Mouse (Mus musculus) MEL (cell line): ENCODE data around the gene Igf2r. TPM values are rescaled to one million over a fixed set of nuclear protein-coding genes. Genes with fewer than 3 reads are reported as not detected.

Source experiments
- DNase-seq: peaks from one replicate; pipeline ENCODE4 v3.0.0; 2011; ENCODE audit warnings: low read depth, low spot score
- H3K27ac ChIP-seq: 2 replicates; pipeline ENCODE4 v1.5.1; 2012; ENCODE audit warnings: low read depth, mild to moderate bottlenecking, control low read depth, low read length, moderate library complexity; ENCODE audit not compliant: control insufficient read depth
- H3K27me3 ChIP-seq, 2 experiments: fragments of 150-350 bp in 1 of 2; sonication (generic) in 1 of 2; 2 replicates each; pipeline ENCODE4 v1.6.1; 2012; ENCODE audit warnings: low read length in 2 of 2, mild to moderate bottlenecking in 2 of 2, improper control_type of control experiment in 1 of 2, moderate library complexity in 1 of 2; ENCODE audit not compliant: insufficient read depth in 2 of 2, control insufficient read depth in 1 of 2
- H3K36me3 ChIP-seq, 2 experiments: 2 replicates each; pipeline ENCODE4 v1.6.1; 2012 to 2014; ENCODE audit warnings: low read length in 2 of 2, improper control_type of control experiment in 1 of 2, inconsistent platforms in 1 of 2, mild to moderate bottlenecking in 1 of 2; ENCODE audit not compliant: insufficient read depth in 2 of 2, control insufficient read depth in 1 of 2
- H3K4me1 ChIP-seq, 2 experiments: fragments of 150-350 bp in 1 of 2; sonication (generic) in 1 of 2; 2 replicates each; pipeline ENCODE4 v1.6.1; 2012; ENCODE audit warnings: low read length in 2 of 2, improper control_type of control experiment in 1 of 2, mild to moderate bottlenecking in 1 of 2; ENCODE audit not compliant: insufficient read depth in 2 of 2, control insufficient read depth in 1 of 2
- H3K4me3 ChIP-seq, 2 experiments: fragments of 150-350 bp in 1 of 2; sonication (generic) in 1 of 2; 2 replicates each; pipeline ENCODE4 v1.5.1; 2012; ENCODE audit warnings: low read depth in 2 of 2, low read length in 2 of 2, mild to moderate bottlenecking in 2 of 2, moderate library complexity in 2 of 2, control low read depth in 1 of 2, improper control_type of control experiment in 1 of 2; ENCODE audit not compliant: control insufficient read depth in 1 of 2, insufficient read depth in 1 of 2
- H3K79me2 ChIP-seq: 2 replicates; pipeline ENCODE4 v1.6.1; 2012; ENCODE audit warnings: mild to moderate bottlenecking, low read length, moderate library complexity; ENCODE audit not compliant: control insufficient read depth, poor library complexity, insufficient read depth
- H3K9ac ChIP-seq: 2 replicates; pipeline ENCODE4 v1.6.1; 2012; ENCODE audit warnings: low read depth, mild to moderate bottlenecking, control low read depth, low read length, moderate library complexity; ENCODE audit not compliant: control insufficient read depth, poor library complexity, severe bottlenecking
- H3K9me3 ChIP-seq: fragments of 150-350 bp; sonication (generic); replicated peaks from 2 replicates; pipeline ENCODE4 v1.6.1; 2012; ENCODE audit warnings: mild to moderate bottlenecking, low read length, improper control_type of control experiment, moderate library complexity; ENCODE audit not compliant: insufficient read depth
- BHLHE40 ChIP-seq: IDR thresholded peaks from 2 replicates; pipeline ENCODE4 v1.6.1; 2012; ENCODE audit warnings: low read depth, mild to moderate bottlenecking, inconsistent platforms, low read length, improper control_type of control experiment, borderline replicate concordance
- CHD1 ChIP-seq: IDR thresholded peaks from 2 replicates; pipeline ENCODE4 v1.6.1; 2012; ENCODE audit warnings: low read depth, mild to moderate bottlenecking, inconsistent platforms, low read length, improper control_type of control experiment
- CHD2 ChIP-seq: IDR thresholded peaks from 2 replicates; pipeline ENCODE4 v1.6.1; 2011; ENCODE audit warnings: low read length, improper control_type of control experiment
- CTCF ChIP-seq, 3 experiments: IDR thresholded peaks in 2 of 3; conservative IDR thresholded peaks in 1 of 3; 2 replicates each; pipeline ENCODE4 v1.5.1; 2011 to 2012; ENCODE audit warnings: low read length in 3 of 3, low read depth in 2 of 3, mild to moderate bottlenecking in 2 of 3, improper control_type of control experiment in 1 of 3, inconsistent platforms in 1 of 3, mixed read lengths in 1 of 3, moderate library complexity in 1 of 3; ENCODE audit not compliant: control insufficient read depth in 1 of 3, insufficient read depth in 1 of 3, poor library complexity in 1 of 3, severe bottlenecking in 1 of 3
- E2F4 ChIP-seq: IDR thresholded peaks from 2 replicates; pipeline ENCODE4 v1.6.1; 2011; ENCODE audit warnings: low read depth, low read length, improper control_type of control experiment, borderline replicate concordance
- GABPA ChIP-seq: IDR thresholded peaks from 2 replicates; pipeline ENCODE4 v1.6.1; 2012; ENCODE audit warnings: low read depth, mild to moderate bottlenecking, inconsistent platforms, low read length, improper control_type of control experiment, moderate library complexity
- HCFC1 ChIP-seq: IDR thresholded peaks from 2 replicates; pipeline ENCODE4 v1.6.1; 2012; ENCODE audit warnings: low read depth, mild to moderate bottlenecking, inconsistent platforms, low read length, improper control_type of control experiment, moderate library complexity
- JUND ChIP-seq: IDR thresholded peaks from 2 replicates; pipeline ENCODE4 v1.6.1; 2011; ENCODE audit warnings: low read depth, mild to moderate bottlenecking, improper control_type of control experiment, low read length
- MAFK ChIP-seq: IDR thresholded peaks from 2 replicates; pipeline ENCODE4 v1.6.1; 2011; ENCODE audit warnings: low read depth, mild to moderate bottlenecking, low read length, improper control_type of control experiment, borderline replicate concordance
- MAZ ChIP-seq: IDR thresholded peaks from 2 replicates; pipeline ENCODE4 v1.6.1; 2012; ENCODE audit warnings: low read depth, mild to moderate bottlenecking, inconsistent platforms, low read length, improper control_type of control experiment
- MEF2A ChIP-seq: IDR thresholded peaks from 2 replicates; pipeline ENCODE4 v1.6.1; 2014; ENCODE audit warnings: low read depth, mild to moderate bottlenecking, inconsistent platforms, low read length, improper control_type of control experiment; ENCODE audit not compliant: poor library complexity, insufficient replicate concordance, severe bottlenecking; ENCODE audit errors: extremely low read depth
- MXI1 ChIP-seq: IDR thresholded peaks from 2 replicates; pipeline ENCODE4 v1.6.1; 2011; ENCODE audit warnings: mild to moderate bottlenecking, low read depth, low read length, improper control_type of control experiment
- NELFE ChIP-seq: IDR thresholded peaks from 2 replicates; pipeline ENCODE4 v1.6.1; 2011; ENCODE audit warnings: low read depth, low read length, improper control_type of control experiment
- POLR2A ChIP-seq, 2 experiments: IDR thresholded peaks; 2 replicates each; pipeline ENCODE4 v1.6.1; 2011 to 2012; ENCODE audit warnings: low read length in 2 of 2, mild to moderate bottlenecking in 2 of 2, control low read depth in 1 of 2, improper control_type of control experiment in 1 of 2, low read depth in 1 of 2, moderate library complexity in 1 of 2; ENCODE audit not compliant: control insufficient read depth in 1 of 2, insufficient read depth in 1 of 2, poor library complexity in 1 of 2
- POLR2AphosphoS2 ChIP-seq: IDR thresholded peaks from 2 replicates; pipeline ENCODE4 v1.6.1; 2011; ENCODE audit warnings: low read length, improper control_type of control experiment
- TAL1 ChIP-seq: IDR thresholded peaks from 2 replicates; pipeline ENCODE4 v1.6.1; 2012; ENCODE audit warnings: mild to moderate bottlenecking, inconsistent platforms, low read length, moderate library complexity, mixed read lengths
- TBP ChIP-seq: IDR thresholded peaks from 2 replicates; pipeline ENCODE4 v1.8.0; 2011; ENCODE audit warnings: low read depth, low read length, improper control_type of control experiment
- TCF12 ChIP-seq: IDR thresholded peaks from 2 replicates; pipeline ENCODE4 v1.6.1; 2014; ENCODE audit warnings: low read depth, mild to moderate bottlenecking, inconsistent platforms, low read length, improper control_type of control experiment, moderate library complexity
- UBTF ChIP-seq: IDR thresholded peaks from 2 replicates; pipeline ENCODE4 v1.6.1; 2012; ENCODE audit warnings: low read depth, mild to moderate bottlenecking, inconsistent platforms, low read length, improper control_type of control experiment, moderate library complexity, borderline replicate concordance; ENCODE audit not compliant: insufficient read depth
- USF1 ChIP-seq: IDR thresholded peaks from 2 replicates; pipeline ENCODE4 v1.6.1; 2014; ENCODE audit warnings: low read depth, mild to moderate bottlenecking, inconsistent platforms, low read length, improper control_type of control experiment, moderate library complexity
- USF2 ChIP-seq, 2 experiments: IDR thresholded peaks; 2 replicates each; pipeline ENCODE4 v1.6.1; 2011 to 2012; ENCODE audit warnings: improper control_type of control experiment in 2 of 2, low read length in 2 of 2, borderline replicate concordance in 1 of 2, inconsistent platforms in 1 of 2, low read depth in 1 of 2, mild to moderate bottlenecking in 1 of 2; ENCODE audit not compliant: insufficient read depth in 1 of 2
- ZC3H11A ChIP-seq: IDR thresholded peaks from 2 replicates; pipeline ENCODE4 v1.6.1; 2012; ENCODE audit warnings: low read depth, mild to moderate bottlenecking, inconsistent platforms, low read length, improper control_type of control experiment
- ZKSCAN1 ChIP-seq: IDR thresholded peaks from 2 replicates; pipeline ENCODE4 v1.6.1; 2012; ENCODE audit warnings: low read depth, mild to moderate bottlenecking, inconsistent platforms, low read length, improper control_type of control experiment, moderate library complexity
- ZMIZ1 ChIP-seq: IDR thresholded peaks from 2 replicates; pipeline ENCODE4 v1.6.1; 2012; ENCODE audit warnings: low read depth, mild to moderate bottlenecking, inconsistent platforms, low read length, improper control_type of control experiment, moderate library complexity
- polyA plus RNA-seq, 2 experiments: library from polyadenylated mRNA; stranded (reverse) in 1 of 2; unstranded in 1 of 2; fragments of >175 nt in 1 of 2; fragments of >200 nt in 1 of 2; gene quantifications; 2 replicates each; pipeline versions ENCODE4 v1.2.1 to v1.2.4; 2012; ENCODE audit warnings: low replicate concordance in 2 of 2, low read depth in 1 of 2; ENCODE audit not compliant: insufficient read length in 2 of 2, insufficient read depth in 1 of 2, missing spikeins in 1 of 2
- total RNA-seq: library from RNA; depleted of rRNA; stranded (reverse); fragments of 300-350 nt; gene quantifications from 2 replicates; pipeline ENCODE4 v1.2.3, GENCODE M21; 2012

Gene Igf2r
- total and polyA plus RNA-seq, 3 experiments, result 18.0 to 21.7 (median 18.3) TPM

- Histone ChIP-seq H3K9ac (no peak overlapping the region), H3K36me3 (no peaks in the 10 kb centered on the region), H3K4me1 (no peaks in the 10 kb centered on the region), H3K4me3 (no peak overlapping the region), H3K27me3 (no peaks in the 10 kb centered on the region; a peak in 1 of 4 replicates), H3K9me3 (no peaks in the 10 kb centered on the region), H3K27ac (no peak overlapping the region), H3K79me2 (no peaks in the 10 kb centered on the region)
- TF ChIP-seq CTCF (IDR thresholded peaks at IDR 0.05 in 2 of 3, conservative IDR thresholded peaks at IDR 0.05 in 1 of 3; ENCODE audit: control insufficient read depth in 1 of 3, insufficient read depth in 1 of 3, low read depth in 2 of 3, low read length in 3 of 3, poor library complexity in 1 of 3, severe bottlenecking in 1 of 3) (no peak), ZKSCAN1 (no peak), USF1 (no peak), TBP (no peak), HCFC1 (no peak), MXI1 (no peak), POLR2A (IDR thresholded peaks at IDR 0.05; ENCODE audit: control insufficient read depth in 1 of 2, insufficient read depth in 1 of 2, low read depth in 1 of 2, low read length in 2 of 2, poor library complexity in 1 of 2) (no peak), ZMIZ1 (no peak), ZC3H11A (no peak), E2F4 (no peak), USF2 (IDR thresholded peaks at IDR 0.05; ENCODE audit: borderline replicate concordance in 1 of 2, insufficient read depth in 1 of 2, low read depth in 1 of 2, low read length in 2 of 2) (no peak), GABPA (no peak)
- DNase-seq, result no peak
These were observed 39.4 kb upstream of the Igf2r start for GRCm38 (mm10) chr17:12808851-12809250.

GRCm38 (mm10) chr17:12804584-12805445, 35.4 kb upstream of the Igf2r start:
- TF ChIP-seq HCFC1 (no peak), ZKSCAN1 (no peak), JUND (no peak), TAL1 (no peak), MXI1 (no peak), MEF2A (no peak), UBTF (no peak), MAFK (no peak), MAZ (no peak), CHD2 (no peak), TCF12 (no peak), CHD1 (no peak), CTCF (IDR thresholded peaks at IDR 0.05 in 2 of 3, conservative IDR thresholded peaks at IDR 0.05 in 1 of 3; ENCODE audit: control insufficient read depth in 1 of 3, insufficient read depth in 1 of 3, low read depth in 2 of 3, low read length in 3 of 3, poor library complexity in 1 of 3, severe bottlenecking in 1 of 3) (no peak), BHLHE40 (no peak), POLR2AphosphoS2 (no peak), NELFE (no peak), TBP (no peak)
- Histone ChIP-seq H3K27ac (no peak overlapping the region), H3K9ac (no peak overlapping the region), H3K27me3 (no peaks in the 10 kb centered on the region; a peak in 1 of 4 replicates), H3K4me1 (no peaks in the 10 kb centered on the region), H3K79me2 (no peaks in the 10 kb centered on the region), H3K36me3 (no peaks in the 10 kb centered on the region), H3K9me3 (no peaks in the 10 kb centered on the region), H3K4me3 (no peak overlapping the region)
- DNase-seq, result no peak
